Mouse (Mus musculus) left cerebral cortex, postnatal 25 days (tissue): ENCODE results near the gene Lrrn4. TPM values are rescaled to one million over a fixed set of nuclear protein-coding genes. Genes with fewer than 3 reads are reported as not detected.

Experiments used
- DNase-seq, 2 experiments: peaks; one replicate each; pipeline ENCODE4 v3.0.0; 2022; ENCODE audit warnings: low spot score in 2 of 2, mixed read lengths in 1 of 2
- intact Hi-C: fragments of 180-260 bp; cut with DNase I; formaldehyde crosslinking; loops from one replicate; pipeline ENCODE4 v1.15.1; 2025
- total RNA-seq, 2 experiments: library from RNA; stranded (reverse); gene quantifications; 2 replicates each; pipeline ENCODE4 v1.2.3; 2021

The Lrrn4 gene
- total RNA-seq, result under 1 TPM; 0.21 to 0.25 TPM

GRCm38 (mm10) chr2:132880844-132881645 is at the start of gene Lrrn4:
Lrrn4 (minus strand) TSS chr2:132880891.
- intact Hi-C loops, result no loop called here
- DNase-seq, result no peak

GRCm38 (mm10) chr2:132928999-132929398 is 48.3 kb upstream of the Lrrn4 start:
- intact Hi-C loops, result no loop called here
- no peak for DNase-seq

- no peak for DNase-seq
- intact Hi-C loops, result no loop called here
These were observed 47.2 kb upstream of the Lrrn4 start for GRCm38 (mm10) chr2:132927871-132928270.

GRCm38 (mm10) chr2:132927298-132927697 is 46.6 kb upstream of the Lrrn4 start:
- no peak for DNase-seq
- intact Hi-C loops, result no loop called here

- intact Hi-C loops, result no loop called here
- DNase-seq, result no peak
These were observed 42.8 kb upstream of the Lrrn4 start for GRCm38 (mm10) chr2:132923290-132924085.

- intact Hi-C loops, result no loop called here
These were observed 41.6 kb upstream of the Lrrn4 start for GRCm38 (mm10) chr2:132922076-132922873.

GRCm38 (mm10) chr2:132914785-132915184 is 34.1 kb upstream of the Lrrn4 start:
- DNase-seq, result peak in 1 of 2 experiments; percentile 59
- intact Hi-C loops, result no loop called here

More at GRCm38 (mm10) chr2:132922076-132922873, 41.6 kb upstream of the Lrrn4 start:
- no peak for DNase-seq

GRCm38 (mm10) chr2:132906763-132907162 is 26.1 kb upstream of the Lrrn4 start:
- peak; percentile 42 to 55 for DNase-seq
- intact Hi-C loops, result loop anchor here (10.0 kb wide), 1 partner anchor 592 kb away; no protein-coding TSS in a partner anchor

- DNase-seq, result peak in 1 of 2 experiments; percentile 22
- intact Hi-C loops, result loop anchor here (2.0 to 10.0 kb wide), 2 partner anchors 388 to 590 kb away; no protein-coding TSS in a partner anchor
These were observed 24.3 kb upstream of the Lrrn4 start for GRCm38 (mm10) chr2:132904961-132905360.

- intact Hi-C loops, result loop anchor here (1.0 to 10.0 kb wide), 2 partner anchors 57 to 589 kb away; partner anchors contain the start of gene Crls1
- peak; percentile 65 to 76 for DNase-seq
These were observed 22.8 kb upstream of the Lrrn4 start for GRCm38 (mm10) chr2:132903498-132903897.

- intact Hi-C loops, result loop anchor here (10.0 kb wide), 1 partner anchor 587 kb away; no protein-coding TSS in a partner anchor
- DNase-seq, result no peak
These were observed 21.4 kb upstream of the Lrrn4 start for GRCm38 (mm10) chr2:132902056-132902455.

GRCm38 (mm10) chr2:132901636-132902035 is 20.9 kb upstream of the Lrrn4 start:
- intact Hi-C loops, result loop anchor here (10.0 kb wide), 1 partner anchor 587 kb away; no protein-coding TSS in a partner anchor
- DNase-seq, result no peak

- intact Hi-C loops, result loop anchor here (10.0 kb wide), 1 partner anchor 586 kb away; no protein-coding TSS in a partner anchor
- no peak for DNase-seq
These were observed 19.9 kb upstream of the Lrrn4 start for GRCm38 (mm10) chr2:132900596-132900995.

GRCm38 (mm10) chr2:132898211-132898610 is 17.5 kb upstream of the Lrrn4 start:
- intact Hi-C loops, result no loop called here
- no peak for DNase-seq

GRCm38 (mm10) chr2:132893826-132894225 is 13.1 kb upstream of the Lrrn4 start:
- intact Hi-C loops, result no loop called here
- peak in 1 of 2 experiments; percentile 60 for DNase-seq

- intact Hi-C loops, result no loop called here
These were observed 4.6 kb upstream of the Lrrn4 start for GRCm38 (mm10) chr2:132885312-132885711.

GRCm38 (mm10) chr2:132884303-132884967 is 3.7 kb upstream of the Lrrn4 start:
- no peak for DNase-seq
- intact Hi-C loops, result no loop called here

More at GRCm38 (mm10) chr2:132885312-132885711, 4.6 kb upstream of the Lrrn4 start:
- DNase-seq, result peak in 1 of 2 experiments; percentile 48

GRCm38 (mm10) chr2:132879261-132880044 is 1.2 kb downstream of the Lrrn4 start:
- DNase-seq, result peak in 1 of 2 experiments; percentile 8
- intact Hi-C loops, result no loop called here
